Mouse (Mus musculus) testis, adult 2 months (tissue): ENCODE data around the gene Cst12.

Source experiments
- CTCF ChIP-seq: fragments of 200-500 bp; IDR thresholded peaks from 2 replicates; pipeline ENCODE4 v1.5.1; 2012; ENCODE audit warnings: low read depth, mild to moderate bottlenecking, inconsistent platforms, low read length, moderate library complexity; ENCODE audit not compliant: control insufficient read depth, insufficient read depth, insufficient replicate concordance
- POLR2A ChIP-seq: fragments of 200-500 bp; IDR thresholded peaks from 2 replicates; pipeline ENCODE4 v1.6.1; 2012; ENCODE audit warnings: low read depth, mild to moderate bottlenecking, inconsistent platforms, low read length, moderate library complexity; ENCODE audit not compliant: control insufficient read depth

DNA sequence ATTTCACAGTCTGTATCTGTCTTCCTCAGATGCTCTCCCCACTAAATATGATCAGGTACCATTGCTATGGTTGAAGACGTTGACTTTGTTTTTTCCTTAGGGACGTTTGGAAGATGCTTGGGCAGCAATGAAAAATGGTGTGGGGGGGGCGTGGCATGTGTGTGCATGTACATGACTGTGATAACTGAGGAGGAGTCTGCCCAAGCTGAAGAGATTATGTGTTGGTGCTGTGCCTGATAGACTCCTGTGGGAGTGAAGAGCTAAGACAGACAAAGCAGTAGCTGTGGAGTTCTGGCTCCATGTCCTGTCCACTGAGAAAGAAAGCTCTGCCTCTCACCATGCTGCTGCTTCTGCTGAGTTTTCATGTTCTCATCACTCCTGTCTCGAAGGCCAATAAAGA, 45.8 kb downstream of the Cst12 start, which contains the start of gene Cst9:
- TF ChIP-seq CTCF = no peak
- TF ChIP-seq POLR2A = no peak
